Mouse (Mus musculus) limb, embryonic 14.5 days (tissue): Measurements from ENCODE around the gene Pus1. TPM values are rescaled to one million over a fixed set of nuclear protein-coding genes. Genes with fewer than 3 reads are reported as not detected.
"Not testable (repeated sequence)": the region's sequence is repeated elsewhere in the genome, so short reads cannot be mapped to it uniquely, and the experiment has no call there.

Source experiments
- ATAC-seq: fragments of 200-750 bp; cut with Nextera tagmentation; 2 replicates; pipeline ENCODE4 v1.8.0; 2017; ENCODE audit warnings: low read depth, moderate number of reproducible peaks, moderate TSS enrichment; ENCODE audit not compliant: low FRiP score
- DNase-seq: peaks from one replicate; pipeline ENCODE4 v3.0.0-alpha.2; 2015; ENCODE audit warnings: low spot score
- H3K27ac ChIP-seq: fragments of 300-500 bp; sonication (generic); replicated peaks from 2 replicates; pipeline ENCODE4 v1.5.1; 2014; ENCODE audit warnings: low read depth, mild to moderate bottlenecking, low read length, moderate library complexity, mixed read lengths
- H3K27me3 ChIP-seq: fragments of 300-500 bp; sonication (generic); 2 replicates; pipeline ENCODE4 v1.6.1; 2014; ENCODE audit warnings: low read length, mixed read lengths; ENCODE audit not compliant: control insufficient read depth, insufficient read depth
- H3K36me3 ChIP-seq: fragments of 300-500 bp; sonication (generic); 2 replicates; pipeline ENCODE4 v1.6.1; 2014; ENCODE audit warnings: mild to moderate bottlenecking, low read length, moderate library complexity, mixed read lengths; ENCODE audit not compliant: control insufficient read depth, insufficient read depth
- H3K4me1 ChIP-seq: fragments of 300-500 bp; sonication (generic); 2 replicates; pipeline ENCODE4 v1.6.1; 2014; ENCODE audit warnings: antibody characterized with exemption, low read length, mixed read lengths; ENCODE audit not compliant: control insufficient read depth, insufficient read depth
- H3K4me2 ChIP-seq: fragments of 300-500 bp; sonication (generic); replicated peaks from 2 replicates; pipeline ENCODE4 v1.6.1; 2014; ENCODE audit warnings: low read depth, mild to moderate bottlenecking, low read length, moderate library complexity; ENCODE audit not compliant: severe bottlenecking
- H3K4me3 ChIP-seq: fragments of 300-500 bp; sonication (generic); replicated peaks from 2 replicates; pipeline ENCODE4 v1.5.1; 2014; ENCODE audit warnings: low read length
- H3K9ac ChIP-seq: fragments of 300-500 bp; sonication (generic); 2 replicates; pipeline ENCODE4 v1.6.1; 2014; ENCODE audit warnings: mild to moderate bottlenecking, low read depth, low read length, moderate library complexity; ENCODE audit not compliant: severe bottlenecking
- H3K9me3 ChIP-seq: fragments of 300-500 bp; sonication (generic); 2 replicates; pipeline ENCODE4 v1.6.1; 2016; ENCODE audit warnings: low read length; ENCODE audit not compliant: control insufficient read depth
- POLR2A ChIP-seq: fragments of 200-500 bp; IDR thresholded peaks from 2 replicates; pipeline ENCODE4 v1.8.0; 2012; ENCODE audit warnings: inconsistent platforms, mild to moderate bottlenecking, moderate library complexity, borderline replicate concordance; ENCODE audit not compliant: insufficient read depth, insufficient read length; ENCODE audit errors: extremely low read depth
- WGBS: fragments of 180-500 bp; shearing (Covaris S2); extraction: QIAGEN DNeasy Blood & Tissue Kit; methylation state at CpG from one replicate; pipeline ENCODE4 v1.1.7; 2014; 5-methylcytosine and 5-hydroxymethylcytosine counted together
- polyA plus RNA-seq, 2 experiments: library from polyadenylated mRNA; depleted of rRNA in 1 of 2; stranded (reverse) in 1 of 2; unstranded in 1 of 2; fragments of >200 nt; fragmentation: Nextera tagmentation in 1 of 2; extraction: Ambion mirVana in 1 of 2; gene quantifications; 2 replicates each; pipeline versions ENCODE4 v1.2.1 to v1.2.3; 2012 to 2014

Pus1 gene
- polyA plus RNA-seq, 2 experiments, result 20.9 to 30.6 TPM

- H3K9ac ChIP-seq, result peak overlapping the region; percentile 78
- peaks cover 6% of the 10 kb centered on the region; the same call in 1 of the 2 replicates for H3K4me1 ChIP-seq
- ATAC-seq (no peak), DNase-seq (no peak)
- WGBS, result 43% methylated on average over 10 of the region's 10 CpGs
- H3K4me2 ChIP-seq, result peak overlapping the region; percentile 88
- H3K36me3 ChIP-seq, result peaks cover 37% of the 10 kb centered on the region
- no peaks in the 10 kb centered on the region for H3K9me3 ChIP-seq
- peak overlapping the region; percentile 67; the same call in 1 of the 2 replicates for H3K27ac ChIP-seq
- TF ChIP-seq POLR2A, result no peak
- peak overlapping the region; percentile 78 for H3K4me3 ChIP-seq
- H3K27me3 ChIP-seq, result no peaks in the 10 kb centered on the region
Observed at GRCm38 (mm10) chr5:110780761-110781528, 486 bp upstream of the Pus1 start.

- Histone ChIP-seq H3K9me3 (no peaks in the 10 kb centered on the region), H3K27ac (no peak overlapping the region), H3K36me3 (peaks cover 40% of the 10 kb centered on the region), H3K4me1 (peaks cover 6% of the 10 kb centered on the region; the same call in 1 of the 2 replicates), H3K27me3 (no peaks in the 10 kb centered on the region), H3K4me2 (peak overlapping the region; percentile 88), H3K4me3 (peak overlapping the region; percentile 78), H3K9ac (peak overlapping the region; percentile 78)
- WGBS, result 16% methylated on average over 15 of the region's 15 CpGs
- DNase-seq, result no peak
- ATAC-seq, result no peak
- TF ChIP-seq POLR2A, result no peak
Observed at GRCm38 (mm10) chr5:110779276-110779997, 1.0 kb downstream of the Pus1 start.

- Histone ChIP-seq H3K4me1 (peaks cover 6% of the 10 kb centered on the region; the same call in 1 of the 2 replicates), H3K27ac (no peak overlapping the region), H3K9ac (no peak overlapping the region), H3K36me3 (peaks cover 48% of the 10 kb centered on the region), H3K9me3 (no peaks in the 10 kb centered on the region), H3K27me3 (no peaks in the 10 kb centered on the region), H3K4me2 (no peak overlapping the region), H3K4me3 (no peak overlapping the region)
- no peak for TF ChIP-seq POLR2A
- WGBS, result 84% methylated on average over 12 of the region's 12 CpGs
- ATAC-seq (no peak), DNase-seq (no peak)
Observed at GRCm38 (mm10) chr5:110778263-110778662, 2.2 kb downstream of the Pus1 start.

GRCm38 (mm10) chr5:110776141-110776540 is 4.3 kb downstream of the Pus1 start:
- Histone ChIP-seq H3K4me1 (peaks cover 6% of the 10 kb centered on the region; the same call in 1 of the 2 replicates), H3K9me3 (no peaks in the 10 kb centered on the region), H3K36me3 (peaks cover 58% of the 10 kb centered on the region), H3K27me3 (no peaks in the 10 kb centered on the region), H3K27ac (no peak overlapping the region), H3K4me3 (no peak overlapping the region), H3K4me2 (no peak overlapping the region), H3K9ac (no peak overlapping the region)
- no peak for DNase-seq
- TF ChIP-seq POLR2A, result no peak
- no peak for ATAC-seq
- WGBS, result 77% methylated on average over 2 of the region's 2 CpGs

- Histone ChIP-seq H3K27me3 (no peaks in the 10 kb centered on the region), H3K4me3 (no peak overlapping the region), H3K36me3 (peaks cover 58% of the 10 kb centered on the region), H3K4me2 (no peak overlapping the region), H3K9me3 (no peaks in the 10 kb centered on the region), H3K27ac (no peak overlapping the region), H3K9ac (no peak overlapping the region), H3K4me1 (peaks cover 5% of the 10 kb centered on the region)
- TF ChIP-seq POLR2A, result no peak
- DNase-seq (no peak), ATAC-seq (no peak)
- 96% methylated on average over 11 of the region's 11 CpGs for WGBS
Observed at GRCm38 (mm10) chr5:110774511-110774910, 5.9 kb downstream of the Pus1 start.

- peaks cover 53% of the 10 kb centered on the region for H3K36me3 ChIP-seq
- H3K9ac ChIP-seq, H3K4me3 ChIP-seq, H3K9me3 ChIP-seq, ATAC-seq, H3K4me2 ChIP-seq, H3K27me3 ChIP-seq, DNase-seq, H3K27ac ChIP-seq: not testable (repeated sequence)
- 95% methylated on average over 10 of the region's 10 CpGs for WGBS
- H3K4me1 ChIP-seq, result peaks cover 13% of the 10 kb centered on the region; the same call in 1 of the 2 replicates
Observed at GRCm38 (mm10) chr5:110772945-110773344, 7.5 kb downstream of the Pus1 start.
